Mouse (Mus musculus) myocyte (in vitro differentiated cells): ENCODE measurements around the gene Adgrb3.

ENCODE experiments used
- MAX ChIP-seq: IDR thresholded peaks from one replicate; pipeline ENCODE4 v1.6.1; 2011; ENCODE audit warnings: low read depth, mild to moderate bottlenecking, control low read depth
- MYOG ChIP-seq, 3 experiments: IDR thresholded peaks; one replicate each; pipeline ENCODE4 v1.6.1; 2011; ENCODE audit warnings: control low read depth in 2 of 3, low read depth in 2 of 3, mild to moderate bottlenecking in 2 of 3; ENCODE audit not compliant: insufficient read length in 2 of 3, control insufficient read depth in 1 of 3, insufficient read depth in 1 of 3
- POLR2A ChIP-seq: IDR thresholded peaks from one replicate; pipeline ENCODE4 v1.6.1; 2011; ENCODE audit warnings: low read depth, mild to moderate bottlenecking, control low read depth, moderate library complexity; ENCODE audit not compliant: insufficient read length
- POLR2AphosphoS2 ChIP-seq: IDR thresholded peaks from one replicate; pipeline ENCODE4 v1.6.1; 2011; ENCODE audit warnings: low read depth, control low read depth; ENCODE audit not compliant: insufficient read length
- SRF ChIP-seq: IDR thresholded peaks from one replicate; pipeline ENCODE4 v1.6.1; 2011; ENCODE audit warnings: low read depth; ENCODE audit not compliant: control insufficient read depth, insufficient read length
- TCF12 ChIP-seq: IDR thresholded peaks from one replicate; pipeline ENCODE4 v1.6.1; 2011; ENCODE audit warnings: mild to moderate bottlenecking, control low read depth; ENCODE audit not compliant: poor library complexity, insufficient read depth, severe bottlenecking

GRCm38 (mm10) chr1:25281471-25281870 lies 548.0 kb downstream of the Adgrb3 start:
- no peak for TF ChIP-seq POLR2A
- TF ChIP-seq SRF = no peak
- TF ChIP-seq TCF12 = no peak
- TF ChIP-seq MAX = no peak
- TF ChIP-seq POLR2AphosphoS2 = no peak
- no peak for TF ChIP-seq MYOG (IDR thresholded peaks at IDR 0.05; ENCODE audit: control insufficient read depth in 1 of 3, insufficient read depth in 1 of 3, insufficient read length in 2 of 3, low read depth in 2 of 3)
